Mouse (Mus musculus) limb, embryonic 14.5 days (tissue): Measurements from ENCODE around the gene Mrtfb. TPM values are rescaled to one million over a fixed set of nuclear protein-coding genes. Genes with fewer than 3 reads are reported as not detected.
A peak's percentile ranks its signal among the peaks of the same experiment; 100 is the strongest.

ENCODE experiments used
- ATAC-seq: fragments of 200-750 bp; cut with Nextera tagmentation; 2 replicates; pipeline ENCODE4 v1.8.0; 2017; ENCODE audit warnings: low read depth, moderate number of reproducible peaks, moderate TSS enrichment; ENCODE audit not compliant: low FRiP score
- DNase-seq: peaks from one replicate; pipeline ENCODE4 v3.0.0-alpha.2; 2015; ENCODE audit warnings: low spot score
- H3K27ac ChIP-seq: fragments of 300-500 bp; sonication (generic); replicated peaks from 2 replicates; pipeline ENCODE4 v1.5.1; 2014; ENCODE audit warnings: low read depth, mild to moderate bottlenecking, low read length, moderate library complexity, mixed read lengths
- H3K27me3 ChIP-seq: fragments of 300-500 bp; sonication (generic); 2 replicates; pipeline ENCODE4 v1.6.1; 2014; ENCODE audit warnings: low read length, mixed read lengths; ENCODE audit not compliant: control insufficient read depth, insufficient read depth
- H3K36me3 ChIP-seq: fragments of 300-500 bp; sonication (generic); 2 replicates; pipeline ENCODE4 v1.6.1; 2014; ENCODE audit warnings: mild to moderate bottlenecking, low read length, moderate library complexity, mixed read lengths; ENCODE audit not compliant: control insufficient read depth, insufficient read depth
- H3K4me1 ChIP-seq: fragments of 300-500 bp; sonication (generic); 2 replicates; pipeline ENCODE4 v1.6.1; 2014; ENCODE audit warnings: antibody characterized with exemption, low read length, mixed read lengths; ENCODE audit not compliant: control insufficient read depth, insufficient read depth
- H3K4me2 ChIP-seq: fragments of 300-500 bp; sonication (generic); replicated peaks from 2 replicates; pipeline ENCODE4 v1.6.1; 2014; ENCODE audit warnings: low read depth, mild to moderate bottlenecking, low read length, moderate library complexity; ENCODE audit not compliant: severe bottlenecking
- H3K4me3 ChIP-seq: fragments of 300-500 bp; sonication (generic); replicated peaks from 2 replicates; pipeline ENCODE4 v1.5.1; 2014; ENCODE audit warnings: low read length
- H3K9ac ChIP-seq: fragments of 300-500 bp; sonication (generic); 2 replicates; pipeline ENCODE4 v1.6.1; 2014; ENCODE audit warnings: mild to moderate bottlenecking, low read depth, low read length, moderate library complexity; ENCODE audit not compliant: severe bottlenecking
- H3K9me3 ChIP-seq: fragments of 300-500 bp; sonication (generic); 2 replicates; pipeline ENCODE4 v1.6.1; 2016; ENCODE audit warnings: low read length; ENCODE audit not compliant: control insufficient read depth
- POLR2A ChIP-seq: fragments of 200-500 bp; IDR thresholded peaks from 2 replicates; pipeline ENCODE4 v1.8.0; 2012; ENCODE audit warnings: inconsistent platforms, mild to moderate bottlenecking, moderate library complexity, borderline replicate concordance; ENCODE audit not compliant: insufficient read depth, insufficient read length; ENCODE audit errors: extremely low read depth
- WGBS: fragments of 180-500 bp; shearing (Covaris S2); extraction: QIAGEN DNeasy Blood & Tissue Kit; methylation state at CpG from one replicate; pipeline ENCODE4 v1.1.7; 2014; 5-methylcytosine and 5-hydroxymethylcytosine counted together
- polyA plus RNA-seq, 2 experiments: library from polyadenylated mRNA; depleted of rRNA in 1 of 2; stranded (reverse) in 1 of 2; unstranded in 1 of 2; fragments of >200 nt; fragmentation: Nextera tagmentation in 1 of 2; extraction: Ambion mirVana in 1 of 2; gene quantifications; 2 replicates each; pipeline versions ENCODE4 v1.2.1 to v1.2.3; 2012 to 2014

Gene Mrtfb
- polyA plus RNA-seq, 2 experiments, result 11.8 to 26.0 TPM

DNA sequence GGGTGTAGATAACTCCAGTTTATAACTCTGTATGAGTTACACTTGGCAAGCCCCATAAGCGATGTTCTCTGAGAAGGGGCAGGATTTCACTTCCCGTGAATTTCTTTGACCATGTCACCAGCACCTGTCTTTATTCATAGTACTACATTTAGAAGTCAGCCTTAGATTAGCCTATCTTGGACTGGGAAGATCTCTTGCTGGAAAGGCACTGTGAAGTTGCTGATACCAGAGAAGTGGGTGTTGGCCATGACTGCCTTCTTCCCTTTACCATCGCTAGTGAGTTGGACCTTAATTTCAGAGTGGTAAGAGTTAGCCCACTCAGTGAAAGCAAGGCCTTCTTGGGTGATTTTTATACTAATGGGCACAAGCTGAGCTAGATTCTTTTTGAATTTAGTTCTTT lies 70.3 kb downstream of the Mrtfb start:
- no peak overlapping the region for H3K4me3 ChIP-seq
- ATAC-seq, result no peak
- DNase-seq, result no peak
- H3K27ac ChIP-seq, result no peak overlapping the region
- no peak overlapping the region for H3K4me2 ChIP-seq
- H3K36me3 ChIP-seq, result peaks cover 16% of the 10 kb centered on the region
- TF ChIP-seq POLR2A, result no peak
- no peaks in the 10 kb centered on the region for H3K27me3 ChIP-seq
- WGBS, result 93% methylated on average over 3 of the region's 3 CpGs
- no peaks in the 10 kb centered on the region for H3K9me3 ChIP-seq
- H3K9ac ChIP-seq, result no peak overlapping the region
- 0 out of 2 replicates have a peak, but pooled peaks cover 4% of the 10 kb centered on the region for H3K4me1 ChIP-seq

DNA sequence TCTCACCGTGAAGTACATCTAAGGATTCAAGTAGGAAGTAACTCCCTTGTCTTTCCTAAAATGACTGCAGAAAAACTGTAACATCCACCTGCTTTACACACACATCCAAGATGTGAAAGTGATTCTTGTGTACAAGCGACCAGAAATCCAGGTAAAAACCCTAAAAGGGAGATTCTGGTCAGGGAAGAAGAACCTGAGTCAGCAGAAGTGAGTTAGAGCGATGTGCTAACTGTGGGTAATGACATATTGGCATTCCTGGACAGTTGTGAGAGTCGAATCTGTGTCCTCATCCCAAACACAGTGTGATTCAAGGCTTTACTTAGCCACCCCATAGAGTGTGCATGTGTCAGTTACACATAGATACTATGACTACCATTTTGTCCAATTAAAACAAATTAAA lies 72.4 kb downstream of the Mrtfb start:
- no peak for DNase-seq
- no peak overlapping the region for H3K4me3 ChIP-seq
- ATAC-seq, result no peak
- no peak overlapping the region for H3K27ac ChIP-seq
- WGBS, result 87% methylated on average over 4 of the region's 4 CpGs
- no peaks in the 10 kb centered on the region for H3K27me3 ChIP-seq
- H3K9ac ChIP-seq, result no peak overlapping the region
- H3K4me1 ChIP-seq, result 0 out of 2 replicates have a peak, but pooled peaks cover 4% of the 10 kb centered on the region
- peaks cover 16% of the 10 kb centered on the region for H3K36me3 ChIP-seq
- H3K4me2 ChIP-seq, result no peak overlapping the region
- no peaks in the 10 kb centered on the region for H3K9me3 ChIP-seq
- TF ChIP-seq POLR2A, result no peak

DNA sequence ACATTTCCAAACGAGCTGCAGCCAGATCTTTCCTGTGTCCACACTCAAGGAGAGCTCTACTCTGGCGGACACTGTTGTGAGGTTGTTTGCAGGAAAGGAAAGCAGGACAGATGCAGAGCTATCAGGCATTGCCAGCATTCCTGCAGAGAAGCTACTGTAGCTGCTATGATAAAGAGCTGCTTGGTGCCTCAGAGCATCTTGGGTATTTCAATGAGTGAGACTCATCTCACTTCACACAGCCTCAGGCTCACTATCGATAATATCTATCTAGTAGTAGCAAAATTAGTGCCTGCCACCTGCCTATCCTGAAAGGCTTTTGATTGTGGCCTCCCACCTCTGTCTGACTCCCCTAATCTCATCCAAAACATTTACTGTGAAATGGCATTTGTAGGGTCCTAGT lies 73.4 kb downstream of the Mrtfb start:
- no peak for TF ChIP-seq POLR2A
- no peak for ATAC-seq
- 95% methylated on average over 3 of the region's 3 CpGs for WGBS
- Histone ChIP-seq H3K4me1 (0 out of 2 replicates have a peak, but pooled peaks cover 4% of the 10 kb centered on the region), H3K9me3 (no peaks in the 10 kb centered on the region), H3K4me3 (no peak overlapping the region), H3K27me3 (no peaks in the 10 kb centered on the region), H3K4me2 (no peak overlapping the region), H3K9ac (no peak overlapping the region), H3K36me3 (peaks cover 16% of the 10 kb centered on the region), H3K27ac (no peak overlapping the region)
- DNase-seq, result no peak

DNA sequence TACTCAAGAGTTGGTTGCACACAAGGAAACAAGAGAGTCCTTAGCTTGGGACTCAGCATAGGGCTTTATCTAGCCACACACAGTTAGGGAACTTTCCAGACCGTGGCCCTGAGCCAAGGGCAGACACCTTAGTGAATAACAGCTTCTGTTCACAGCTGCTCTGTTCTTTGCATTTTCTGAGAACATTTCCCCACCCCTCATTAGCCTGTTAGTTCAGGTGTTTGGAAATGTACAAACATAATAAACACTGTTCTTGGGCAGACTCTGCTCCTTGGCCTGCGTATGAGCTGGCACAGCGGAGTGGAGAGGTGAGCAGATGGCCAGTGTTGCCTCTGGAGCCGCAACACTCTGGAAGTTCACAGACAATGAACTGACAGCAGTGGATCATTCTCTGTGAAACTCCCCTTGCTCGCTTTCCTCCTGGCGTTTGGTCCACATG lies 74.0 kb downstream of the Mrtfb start:
- Histone ChIP-seq H3K36me3 (peaks cover 16% of the 10 kb centered on the region), H3K27me3 (no peaks in the 10 kb centered on the region), H3K4me3 (no peak overlapping the region), H3K27ac (0 out of 2 replicates have a peak overlapping the region, but pooled peaks have one; percentile 16), H3K4me2 (no peak overlapping the region), H3K4me1 (0 out of 2 replicates have a peak, but pooled peaks cover 4% of the 10 kb centered on the region), H3K9ac (no peak overlapping the region), H3K9me3 (no peaks in the 10 kb centered on the region)
- WGBS, result 63% methylated on average over 6 of the region's 6 CpGs
- DNase-seq (no peak), ATAC-seq (no peak)
- TF ChIP-seq POLR2A, result no peak

- DNase-seq (no peak), ATAC-seq (no peak)
- no peak for TF ChIP-seq POLR2A
- 57% methylated on average over 3 of the region's 3 CpGs for WGBS
- Histone ChIP-seq H3K36me3 (peaks cover 9% of the 10 kb centered on the region; the same call in 1 of the 2 replicates), H3K27me3 (no peaks in the 10 kb centered on the region), H3K9me3 (no peaks in the 10 kb centered on the region), H3K4me1 (0 out of 2 replicates have a peak, but pooled peaks cover 4% of the 10 kb centered on the region), H3K4me2 (no peak overlapping the region), H3K4me3 (no peak overlapping the region), H3K9ac (no peak overlapping the region), H3K27ac (no peak overlapping the region)
These were observed 75.6 kb downstream of the Mrtfb start for GRCm38 (mm10) chr16:13331898-13332297.
